Mouse (Mus musculus) ES-E14 (cell line): ENCODE data around the gene Gys2.
"Not testable (repeated sequence)": the region's sequence is repeated elsewhere in the genome, so short reads cannot be mapped to it uniquely, and the experiment has no call there.

Source experiments
- CHD2 ChIP-seq: IDR thresholded peaks from 2 replicates; pipeline ENCODE4 v1.6.1; 2014; ENCODE audit warnings: mild to moderate bottlenecking, low read depth, low read length, inconsistent platforms
- HCFC1 ChIP-seq: IDR thresholded peaks from 2 replicates; pipeline ENCODE4 v1.6.1; 2012; ENCODE audit warnings: low read length, inconsistent platforms, borderline replicate concordance; ENCODE audit not compliant: insufficient read depth
- MAFK ChIP-seq: IDR thresholded peaks from 2 replicates; pipeline ENCODE4 v1.6.1; 2014; ENCODE audit warnings: mild to moderate bottlenecking, low read depth, low read length, inconsistent platforms; ENCODE audit not compliant: insufficient read depth
- ZC3H11A ChIP-seq: IDR thresholded peaks from 2 replicates; pipeline ENCODE4 v1.6.1; 2012; ENCODE audit warnings: low read depth, mild to moderate bottlenecking, inconsistent platforms, low read length, borderline replicate concordance
- ZNF384 ChIP-seq: IDR thresholded peaks from 2 replicates; pipeline ENCODE4 v1.6.1; 2012; ENCODE audit warnings: low read depth, low read length, inconsistent platforms

DNA sequence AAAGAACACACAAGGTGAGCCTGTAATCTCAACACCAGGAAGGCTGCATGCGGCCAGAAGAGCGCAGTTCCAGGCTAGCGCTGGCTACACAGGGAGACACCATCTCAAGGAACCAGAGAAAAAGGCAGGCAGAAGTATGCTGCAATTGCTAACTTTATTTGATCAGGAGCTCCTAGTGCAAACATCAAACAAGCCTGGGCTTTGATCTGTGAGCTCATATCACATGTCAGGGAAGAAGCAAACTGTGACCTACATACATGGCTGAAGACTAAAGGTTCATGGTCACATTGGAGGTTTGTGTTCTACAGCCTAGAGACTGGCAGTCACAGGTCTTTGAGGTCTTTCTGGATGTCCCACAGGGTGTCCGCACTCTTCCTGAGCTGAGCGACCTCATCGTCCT, 17.2 kb upstream of the Gys2 start:
- not testable (repeated sequence) for TF ChIP-seq MAFK, ZC3H11A, ZNF384, CHD2, HCFC1
